Mouse (Mus musculus) Patski (cell line): ENCODE measurements around the gene Zfp677. TPM values are rescaled to one million over a fixed set of nuclear protein-coding genes. Genes with fewer than 3 reads are reported as not detected.
"Not testable (repeated sequence)": the region's sequence is repeated elsewhere in the genome, so short reads cannot be mapped to it uniquely, and the experiment has no call there.

Experiments used
- ATAC-seq: fragments of 100-300 bp; one replicate; pipeline ENCODE4 v1.8.0; 2021
- CTCF ChIA-PET: fragments of 350-600 bp; sonication (Branson Sonifier 250); formaldehyde crosslinking; loops from one replicate; lab custom pipeline; 2022; ENCODE audit warnings: inconsistent platforms; lab: Charles Lee
- POLR2A ChIA-PET: fragments of 350-600 bp; sonication (Branson Sonifier 250); formaldehyde crosslinking; loops from one replicate; lab custom pipeline; 2022; ENCODE audit warnings: antibody characterized with exemption, inconsistent platforms; lab: Charles Lee
- DNase-seq: peaks from one replicate; pipeline ENCODE4 v3.0.0-alpha.2; 2011; ENCODE audit warnings: low read depth, low spot score
- H3K27me3 ChIP-seq: fragments of 371-371 bp; one replicate; pipeline ENCODE4 v1.5.1; 2021
- CTCF ChIP-seq: fragments of 100-300 bp; IDR thresholded peaks from one replicate; pipeline ENCODE4 v1.5.1; 2021
- in situ Hi-C: fragments of 300-500 bp; cut with MboI; formaldehyde crosslinking; loops from 3 replicates; pipeline ENCODE4 v1.11.1; 2018; ENCODE audit warnings: low pct_unique_long_range_greater_than_20kb, mixed read lengths
- polyA plus RNA-seq: library from polyadenylated mRNA; unstranded; gene quantifications from one replicate; pipeline ENCODE4 v1.2.3, GENCODE M21; 2021

Zfp677 gene
- 9.4 TPM for polyA plus RNA-seq

GRCm38 (mm10) chr17:21383391-21384056 is at the start of gene Zfp677:
TSS of gene Zfp677 (plus strand) at chr17:21383748.
- ATAC-seq (peak; percentile 100), DNase-seq (peak; percentile 38)
- peak; percentile 79 for TF ChIP-seq CTCF
- H3K27me3 ChIP-seq, result no peaks in the 10 kb centered on the region
- in situ Hi-C loops, result no loop called here
- CTCF ChIA-PET, result interaction anchor here (1.0 to 1.6 kb wide), 6 partner anchors 10 to 152 kb away, joined by 3 to 8 read pairs (median 4); partner anchors contain the start of gene Zfp54
- POLR2A ChIA-PET, result interaction anchor here (0.7 to 1.0 kb wide), 2 partner anchors 81 to 111 kb away, joined by 3 to 5 read pairs; no protein-coding TSS in a partner anchor

- CTCF ChIA-PET, in situ Hi-C loops, DNase-seq, POLR2A ChIA-PET, H3K27me3 ChIP-seq, ATAC-seq: not testable (repeated sequence)
These were observed 15.5 kb upstream of the Zfp677 start for GRCm38 (mm10) chr17:21368018-21368417.

GRCm38 (mm10) chr17:21369925-21370719 is 13.4 kb upstream of the Zfp677 start:
- DNase-seq, result no peak
- no peak for ATAC-seq
- H3K27me3 ChIP-seq, result peaks cover 3% of the 10 kb centered on the region
- in situ Hi-C loops, result no loop called here
- CTCF ChIA-PET, result no interaction called here
- POLR2A ChIA-PET, result no interaction called here
- no peak for TF ChIP-seq CTCF

- no peak for ATAC-seq
- ChIA-PET POLR2A (no interaction called here), CTCF (no interaction called here)
- no peaks in the 10 kb centered on the region for H3K27me3 ChIP-seq
- no peak for DNase-seq
- TF ChIP-seq CTCF, result no peak
- in situ Hi-C loops, result no loop called here
These were observed 8.2 kb upstream of the Zfp677 start for GRCm38 (mm10) chr17:21375311-21375710.

GRCm38 (mm10) chr17:21384057-21384411 is 486 bp downstream of the Zfp677 start:
- in situ Hi-C loops, result no loop called here
- ATAC-seq (peak; percentile 48), DNase-seq (no peak)
- TF ChIP-seq CTCF, result no peak
- CTCF ChIA-PET, result interaction anchor here (1.5 kb wide), 2 partner anchors 9 to 128 kb away, joined by 4 read pairs; no protein-coding TSS in a partner anchor
- POLR2A ChIA-PET, result interaction anchor here (0.7 kb wide), 1 partner anchor 81 kb away, joined by 5 read pairs; no protein-coding TSS in a partner anchor
- H3K27me3 ChIP-seq, result no peaks in the 10 kb centered on the region

GRCm38 (mm10) chr17:21422664-21423599 is 39.4 kb downstream of the Zfp677 start, which contains the start of gene Zfp54:
TSS of gene Zfp54 (plus strand) at chr17:21423227.
- TF ChIP-seq CTCF, result peak; percentile 80
- H3K27me3 ChIP-seq, result no peaks in the 10 kb centered on the region
- in situ Hi-C loops, result loop anchor here (5.0 kb wide), 1 partner anchor 156 kb away; no protein-coding TSS in a partner anchor
- ChIA-PET POLR2A (interaction anchor here (0.6 to 1.5 kb wide), 3 partner anchors 93 to 149 kb away, joined by 3 to 10 read pairs (median 4); no protein-coding TSS in a partner anchor), CTCF (interaction anchor here (1.0 to 4.8 kb wide), 14 partner anchors 10 to 191 kb away, joined by 3 to 32 read pairs (median 6); partner anchors contain the start of genes Zfp51 and Zfp677)
- ATAC-seq (peak; percentile 98), DNase-seq (peak; percentile 10)

- DNase-seq, in situ Hi-C loops: not testable (repeated sequence)
- CTCF ChIA-PET, result interaction anchor here (0.8 to 2.6 kb wide), 4 partner anchors 10 to 76 kb away, joined by 3 to 12 read pairs (median 6); partner anchors contain the start of gene Zfp54
These were observed 55.4 kb downstream of the Zfp677 start for GRCm38 (mm10) chr17:21438806-21439400.

More at GRCm38 (mm10) chr17:21438806-21439400, 55.4 kb downstream of the Zfp677 start:
- ATAC-seq, POLR2A ChIA-PET, H3K27me3 ChIP-seq: not testable (repeated sequence)

Other genes with a start within 250 kb of the Zfp677 start
- gene Vmn1r234, start 157.7 kb upstream of the Zfp677 start, polyA plus RNA-seq, result not detected
- gene Vmn1r235, start 127.3 kb upstream of the Zfp677 start, polyA plus RNA-seq, result not detected
- not detected for gene Vmn1r236, start 100.8 kb upstream of the Zfp677 start, polyA plus RNA-seq
- gene Vmn1r237, start 71.9 kb upstream of the Zfp677 start, polyA plus RNA-seq, result not detected
- gene Zfp54, start 39.5 kb downstream of the Zfp677 start, polyA plus RNA-seq, result 5.1 TPM
- 12.0 TPM for gene Zfp51, start 66.6 kb downstream of the Zfp677 start, polyA plus RNA-seq
- gene Zfp53, start 105.2 kb downstream of the Zfp677 start, polyA plus RNA-seq, result 17.9 TPM
- gene Zfp52, start 151.8 kb downstream of the Zfp677 start, polyA plus RNA-seq, result 15.6 TPM
- gene Zfp948, start 183.3 kb downstream of the Zfp677 start, polyA plus RNA-seq, result 11.4 TPM